Mouse (Mus musculus) embryo, embryonic 11.5 days (tissue): Measurements from ENCODE around the gene Snai1.

Experiments
- DNase-seq: peaks from one replicate; pipeline ENCODE4 v3.0.0-alpha.2; 2012; ENCODE audit warnings: low read depth, low spot score

Snai1 gene

DNA sequence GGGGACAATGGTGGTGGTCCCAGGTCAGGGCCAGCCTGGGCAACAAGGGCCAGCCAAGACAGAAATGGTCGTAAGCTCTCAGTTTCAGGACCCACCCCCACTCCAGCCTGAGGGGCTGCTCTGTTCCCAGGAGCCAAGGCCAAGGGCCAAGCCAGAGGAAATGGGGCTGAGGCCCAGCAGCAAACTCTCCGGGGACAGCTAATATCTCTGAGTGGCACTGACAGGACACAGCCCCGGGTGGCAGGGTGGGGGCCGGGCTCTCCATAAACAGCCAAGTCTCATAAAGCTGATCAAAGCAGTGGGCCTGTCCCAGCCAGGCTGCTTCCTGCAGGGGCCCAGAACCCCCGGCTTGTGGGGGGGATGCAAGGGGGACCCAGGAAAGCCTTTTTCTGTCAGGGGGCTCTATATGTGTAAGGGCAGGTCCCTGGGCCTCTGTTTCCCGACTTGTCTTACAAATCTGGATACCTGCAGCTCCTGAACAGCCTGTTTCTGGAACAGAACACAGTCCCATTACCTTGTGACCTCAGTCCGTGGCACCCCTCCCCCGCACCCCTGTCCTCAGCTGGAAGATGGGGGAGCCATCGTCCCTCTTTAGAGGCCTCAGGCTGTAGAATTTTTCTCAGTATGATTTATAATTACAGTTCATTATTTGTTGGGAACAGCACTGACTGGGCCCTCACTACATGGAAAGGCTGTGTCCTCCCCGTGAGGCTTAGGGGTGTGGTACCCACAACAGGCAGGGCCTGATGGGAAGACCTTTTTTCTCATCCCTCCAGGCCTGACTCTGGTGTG lies 45.4 kb downstream of the Snai1 start:
- no peak for DNase-seq

DNA sequence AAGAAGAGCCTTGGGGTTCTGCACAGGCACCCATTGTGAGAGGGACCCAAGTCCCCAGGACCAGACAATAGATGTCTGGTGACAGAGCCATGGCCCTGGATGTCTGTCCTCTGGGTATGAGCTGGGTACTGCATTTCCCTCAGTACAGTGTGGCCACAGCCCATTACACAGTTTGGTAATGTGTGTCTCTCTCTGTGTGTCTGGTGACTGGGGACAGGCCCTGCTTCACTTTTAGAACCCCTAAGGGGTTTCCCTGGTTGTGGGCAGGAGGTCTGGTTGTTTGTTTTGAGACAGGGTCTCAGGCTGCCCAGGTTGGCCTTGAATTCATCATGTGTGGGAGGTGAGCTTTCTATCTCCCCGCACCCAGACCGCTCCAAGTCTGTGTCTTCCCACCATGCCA lies 47.3 kb downstream of the Snai1 start:
- no peak for DNase-seq

DNA sequence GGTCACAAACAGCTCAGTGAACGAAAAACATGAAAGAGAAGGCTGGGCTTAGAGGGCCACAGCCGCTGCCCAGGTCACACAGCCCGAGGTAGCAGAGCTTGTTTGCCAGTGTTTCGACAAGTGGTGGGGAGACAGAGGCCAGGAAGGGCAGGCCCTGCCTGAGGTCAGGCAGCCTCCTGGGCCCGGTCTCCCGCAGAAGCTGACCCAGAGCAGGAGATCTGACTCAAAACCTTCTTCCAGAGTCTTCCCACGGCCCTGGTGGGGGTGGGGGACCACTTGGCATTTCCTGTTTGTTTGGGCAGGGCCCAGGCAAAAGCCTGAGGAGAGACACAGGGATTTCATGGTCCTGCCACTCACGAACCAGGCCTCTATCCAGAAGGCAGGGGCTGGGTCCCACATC lies 48.0 kb downstream of the Snai1 start:
- no peak for DNase-seq

DNA sequence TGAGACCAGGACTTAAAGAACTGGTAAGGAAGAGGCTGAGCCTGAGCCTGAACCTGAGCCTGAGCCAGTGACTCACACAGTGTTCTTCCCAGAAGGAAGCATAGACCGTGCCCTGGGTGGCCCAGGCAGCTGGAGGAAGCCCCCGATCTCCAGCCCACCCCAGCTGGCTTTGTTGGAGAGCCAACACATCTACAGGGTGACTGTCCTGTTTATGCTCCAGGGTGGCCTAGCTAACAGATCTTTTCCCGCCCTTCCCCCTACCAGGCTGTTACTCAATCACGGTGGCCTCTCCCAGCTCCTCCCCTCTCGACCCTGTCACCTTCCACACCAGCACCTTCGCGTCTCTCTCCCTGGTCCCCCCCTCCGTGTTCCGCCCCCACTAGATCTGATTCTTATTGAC lies 49.0 kb downstream of the Snai1 start:
- no peak for DNase-seq

DNA sequence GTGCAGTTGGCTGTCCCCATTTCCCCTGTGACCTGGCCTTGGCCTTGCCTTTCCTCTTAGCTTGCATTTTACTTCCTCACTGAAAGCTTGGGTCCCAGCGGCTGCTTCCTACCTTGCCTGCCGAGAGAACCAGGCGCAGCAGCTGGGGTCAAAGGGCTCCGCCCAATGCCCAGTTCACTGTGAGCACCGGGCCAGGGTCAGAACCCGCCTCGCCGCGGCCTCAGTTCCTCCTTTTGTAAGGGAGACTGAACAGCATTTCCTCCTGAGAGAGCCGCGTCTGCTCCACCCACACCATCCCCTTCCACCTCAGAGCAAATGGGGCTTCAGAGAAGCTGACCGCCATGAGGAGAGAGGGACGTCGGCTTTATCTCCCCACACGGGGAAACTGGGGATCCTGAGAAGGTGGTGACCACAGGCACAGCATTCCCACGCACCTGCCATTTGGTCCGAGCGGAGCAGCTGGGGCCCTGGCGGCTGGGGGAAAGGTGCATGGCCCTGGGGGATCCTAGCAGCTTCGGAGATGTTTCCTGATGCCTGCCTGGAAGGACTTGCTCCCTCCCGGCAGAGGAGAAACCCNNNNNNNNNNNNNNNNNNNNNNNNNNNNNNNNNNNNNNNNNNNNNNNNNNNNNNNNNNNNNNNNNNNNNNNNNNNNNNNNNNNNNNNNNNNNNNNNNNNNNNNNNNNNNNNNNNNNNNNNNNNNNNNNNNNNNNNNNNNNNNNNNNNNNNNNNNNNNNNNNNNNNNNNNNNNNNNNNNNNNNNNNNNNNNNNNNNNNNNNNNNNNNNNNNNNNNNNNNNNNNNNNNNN lies 51.0 kb downstream of the Snai1 start:
- no peak for DNase-seq
